Mouse (Mus musculus) naive thymus-derived CD4-positive, alpha-beta T cell, adult 2 months (primary cell): ENCODE data around the gene Tmem45a.

Experiments
- DNase-seq: peaks from one replicate; pipeline ENCODE4 v3.0.0-alpha.2; 2011; ENCODE audit warnings: low read depth

Tmem45a gene

GRCm38 (mm10) chr16:56795481-56796139 is 90.4 kb downstream of the Tmem45a start, which contains the start of gene Adgrg7:
TSS of gene Adgrg7 (minus strand) at chr16:56795855.
- no peak for DNase-seq

DNA sequence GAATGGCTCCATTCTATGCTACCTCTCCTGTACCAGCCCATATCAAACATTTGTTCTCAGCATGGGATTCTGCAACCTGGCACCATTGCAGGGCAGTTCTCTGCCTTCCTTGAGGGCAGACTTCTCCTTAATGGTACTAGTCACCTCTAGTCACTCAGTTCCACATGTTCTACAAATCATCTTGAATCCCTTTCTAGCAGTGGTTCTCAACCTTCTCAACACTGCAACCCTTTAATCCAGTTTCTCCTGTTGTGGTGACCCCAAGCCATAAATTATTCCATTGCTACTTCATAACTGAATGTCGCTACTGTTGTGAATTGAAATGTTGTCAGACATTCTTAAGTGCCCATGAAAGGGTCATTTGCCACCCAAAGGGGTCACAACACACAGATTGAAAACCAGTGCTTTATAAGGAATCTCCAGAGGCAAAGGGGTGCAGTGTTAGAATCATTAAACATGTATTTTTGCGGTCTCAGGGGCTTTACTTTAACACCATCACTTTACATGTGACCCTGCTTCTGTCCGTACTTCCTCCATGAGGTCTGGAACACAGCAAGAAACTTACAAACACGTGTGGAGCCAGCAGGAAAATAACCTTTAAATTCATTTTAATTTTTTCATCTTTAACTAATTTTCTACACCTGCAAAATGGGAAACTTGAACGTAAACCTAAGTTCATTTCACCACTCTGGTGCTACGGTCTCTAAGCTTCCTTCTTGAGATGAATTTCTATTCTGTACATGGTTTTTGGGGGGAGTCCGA is 91.4 kb downstream of the Tmem45a start:
- no peak for DNase-seq

DNA sequence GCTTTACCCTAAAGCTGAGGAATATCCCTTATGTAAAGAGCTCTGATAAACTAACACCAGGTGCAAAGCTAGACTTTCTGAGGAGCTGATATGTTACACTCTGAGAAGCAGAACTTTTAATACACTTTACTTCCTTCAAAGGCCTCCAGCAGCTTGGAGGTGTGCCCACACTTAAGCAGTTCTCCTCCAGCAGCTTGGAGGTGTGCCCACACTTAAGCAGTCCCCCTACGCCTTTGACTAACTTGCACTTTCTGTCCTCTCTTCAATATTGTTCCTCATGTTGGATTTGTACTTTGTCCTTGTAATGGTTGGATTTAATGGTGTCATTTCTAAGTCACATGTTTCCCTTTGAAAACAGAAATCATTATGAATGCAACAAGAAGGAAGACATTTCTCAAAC is 92.2 kb downstream of the Tmem45a start:
- no peak for DNase-seq

DNA sequence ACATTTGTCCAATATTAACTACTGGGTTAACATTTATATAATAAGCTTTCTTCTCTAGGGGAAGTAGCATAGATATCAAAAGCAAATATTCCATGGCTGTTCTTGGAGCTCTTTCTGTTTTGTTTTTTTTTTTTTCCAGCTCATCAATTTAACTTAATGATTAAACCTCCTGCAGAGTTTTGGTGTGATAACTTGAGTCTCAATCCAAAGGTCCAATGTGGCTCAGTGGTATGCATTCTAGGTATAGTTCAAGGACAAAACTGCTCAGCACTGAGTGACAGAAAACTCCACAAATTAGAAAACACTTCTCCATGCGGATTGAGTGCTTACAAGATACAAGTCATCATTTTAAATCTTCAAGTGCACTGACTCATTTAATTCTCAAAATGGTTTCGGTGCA is 100.0 kb downstream of the Tmem45a start:
- no peak for DNase-seq

- peak; percentile 52 for DNase-seq
These were observed 114.5 kb downstream of the Tmem45a start for GRCm38 (mm10) chr16:56771163-56772105.
